Mouse (Mus musculus) heart, embryonic 10.5 days (tissue): ENCODE data around the gene Gm3752. TPM values are rescaled to one million over a fixed set of nuclear protein-coding genes. Genes with fewer than 3 reads are reported as not detected.
"Not testable (repeated sequence)": the region's sequence is repeated elsewhere in the genome, so short reads cannot be mapped to it uniquely, and the experiment has no call there.

Experiments
- DNase-seq: peaks from one replicate; pipeline ENCODE4 v3.0.0-alpha.2; 2017; ENCODE audit warnings: low spot score
- H3K27ac ChIP-seq: fragments of 300-500 bp; sonication (generic); 2 replicates; pipeline ENCODE4 v1.5.1; 2016; ENCODE audit warnings: mild to moderate bottlenecking
- H3K27me3 ChIP-seq: fragments of 300-500 bp; sonication (generic); 2 replicates; pipeline ENCODE4 v1.6.1; 2016; ENCODE audit warnings: mild to moderate bottlenecking; ENCODE audit not compliant: poor library complexity, insufficient read depth, severe bottlenecking
- H3K36me3 ChIP-seq: fragments of 300-500 bp; sonication (generic); 2 replicates; pipeline ENCODE4 v1.6.1; 2016; ENCODE audit warnings: mild to moderate bottlenecking, moderate library complexity
- H3K4me1 ChIP-seq: fragments of 300-500 bp; sonication (generic); 2 replicates; pipeline ENCODE4 v1.6.1; 2016; ENCODE audit warnings: mild to moderate bottlenecking
- H3K4me3 ChIP-seq: fragments of 300-500 bp; sonication (generic); 2 replicates; pipeline ENCODE4 v1.5.1; 2016; ENCODE audit warnings: mild to moderate bottlenecking, moderate library complexity
- H3K9me3 ChIP-seq: fragments of 300-500 bp; sonication (generic); 2 replicates; pipeline ENCODE4 v1.6.1; 2016; ENCODE audit warnings: mild to moderate bottlenecking, moderate library complexity
- WGBS: fragments of 180-500 bp; shearing (Covaris S2); methylation state at CpG from one replicate; pipeline ENCODE4 v1.1.7; 2016; 5-methylcytosine and 5-hydroxymethylcytosine counted together
- polyA plus RNA-seq: library from polyadenylated mRNA; unstranded; fragments of >200 nt; fragmentation: Nextera tagmentation; extraction: Ambion mirVana; gene quantifications from 2 replicates; pipeline ENCODE4 v1.2.1, GENCODE M21; 2016

The Gm3752 gene
- polyA plus RNA-seq, result 1.5 and 2.0 TPM in 2 replicates

GRCm38 (mm10) chr14:7483662-7484061, at the start of gene Gm3752:
Gene Gm3752 (minus strand): TSS chr14:7483762.
- not testable (repeated sequence) for H3K4me3 ChIP-seq, H3K9me3 ChIP-seq, H3K4me1 ChIP-seq, H3K27ac ChIP-seq, H3K36me3 ChIP-seq, DNase-seq, H3K27me3 ChIP-seq
- WGBS, result 64% methylated on average over 1 of the region's 3 CpGs

DNA sequence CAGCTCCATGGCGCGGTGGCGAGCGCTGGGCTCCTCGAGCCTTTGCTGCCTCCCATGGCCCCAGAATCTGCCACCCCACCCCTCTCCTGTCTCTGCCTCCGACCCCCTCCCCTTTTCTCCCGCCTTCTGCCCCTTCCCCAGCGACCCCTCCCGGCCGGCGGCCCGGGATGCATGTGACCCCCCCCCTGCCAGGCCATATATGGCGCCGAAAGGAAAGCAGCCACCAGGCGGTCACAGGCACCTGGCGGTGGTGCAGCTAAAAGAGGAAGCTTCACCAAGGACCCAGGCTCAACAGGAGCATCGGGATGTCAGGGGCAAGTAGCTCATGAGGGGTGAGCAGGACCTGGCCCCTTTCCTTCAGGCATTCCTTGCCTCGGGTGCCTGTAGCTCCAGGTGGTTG, 5.2 kb upstream of the Gm3752 start:
- peak; percentile 46 for DNase-seq
- H3K4me3 ChIP-seq, result peak overlapping the region; percentile 48
- not testable (repeated sequence) for H3K36me3 ChIP-seq, H3K9me3 ChIP-seq, H3K27me3 ChIP-seq, H3K4me1 ChIP-seq
- WGBS, result under 1% methylated on average over 13 of the region's 18 CpGs
- H3K27ac ChIP-seq, result peak overlapping the region; percentile 73; the same call in 1 of the 2 replicates

- H3K4me1 ChIP-seq, H3K27me3 ChIP-seq, H3K27ac ChIP-seq, DNase-seq, H3K4me3 ChIP-seq, H3K9me3 ChIP-seq, H3K36me3 ChIP-seq: not testable (repeated sequence)
- WGBS, result no CpG with 5 or more reads among the region's 2 CpGs
Measured at GRCm38 (mm10) chr14:7450817-7451216, 32.7 kb downstream of the Gm3752 start, which contains the start of gene Gm3755. Gene Gm3755 (minus strand): TSS chr14:7450917.

GRCm38 (mm10) chr14:7422496-7422895, 61.1 kb downstream of the Gm3752 start:
- H3K4me1 ChIP-seq, DNase-seq, H3K36me3 ChIP-seq, H3K4me3 ChIP-seq, H3K27me3 ChIP-seq, H3K9me3 ChIP-seq, H3K27ac ChIP-seq: not testable (repeated sequence)
- WGBS, result 72% methylated on average over 2 of the region's 2 CpGs

Other genes with a start within 250 kb of the Gm3752 start
- gene Gm3727, start 219.0 kb downstream of the Gm3752 start, polyA plus RNA-seq, result not detected in 2 replicates
- gene Gm3739, start 168.7 kb downstream of the Gm3752 start, polyA plus RNA-seq, result 2.1 and 2.6 TPM in 2 replicates
- gene Gm5797, start 151.4 kb downstream of the Gm3752 start, polyA plus RNA-seq, result not detected in 2 replicates
- gene Gm8374, start 118.6 kb downstream of the Gm3752 start, polyA plus RNA-seq, result not detected in 2 replicates
- gene Gm3755, start 32.8 kb downstream of the Gm3752 start, polyA plus RNA-seq, result not detected in 2 replicates
- gene Gm3558, start 84.8 kb upstream of the Gm3752 start, polyA plus RNA-seq, result 0.23 and 0.63 TPM in 2 replicates
- not detected in 2 replicates for gene Gm10338, start 111.8 kb upstream of the Gm3752 start, polyA plus RNA-seq
- not detected in 2 replicates for gene Gm10128, start 160.2 kb upstream of the Gm3752 start, polyA plus RNA-seq